Mouse (Mus musculus): ENCODE results near the gene Olfr1366. TPM values are rescaled to one million over a fixed set of nuclear protein-coding genes. Genes with fewer than 3 reads are reported as not detected.
"Not testable (repeated sequence)": the region's sequence is repeated elsewhere in the genome, so short reads cannot be mapped to it uniquely, and the experiment has no call there.

Gene Olfr1366
- polyA plus RNA-seq (2015; fragmentation: Nextera tagmentation; extraction: Ambion mirVana) = 0.14 and 0.28 TPM in 2 replicates

DNA sequence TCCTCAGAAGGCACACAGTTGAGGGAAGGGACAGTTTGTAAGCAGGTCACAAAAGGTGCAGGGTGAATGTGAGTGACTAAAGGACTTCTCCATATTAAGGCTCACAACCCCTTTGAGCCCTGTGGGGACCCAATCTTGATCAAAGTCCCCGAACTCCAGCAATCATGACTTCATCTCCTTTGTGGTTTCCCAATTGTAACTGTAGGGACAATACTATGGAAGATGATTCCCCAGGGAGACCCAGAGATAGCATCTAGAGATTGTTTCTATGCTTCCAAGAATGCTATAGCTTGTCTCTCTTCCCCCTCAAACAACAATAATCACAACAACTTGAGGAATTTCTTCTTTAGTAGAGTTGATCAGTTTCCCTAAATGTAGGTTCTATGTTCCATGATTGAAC is at the start of gene Olfr1366:
Gene Olfr1366, minus strand, starts transcription at position 101 of the 400 bp plus-strand sequence.
- Histone ChIP-seq H3K36me3 (no peaks in the 10 kb centered on the region), H3K27ac (replicated peaks) (no peak within 1 kb of the TSS), H3K27me3 (no peaks in the 10 kb centered on the region), H3K4me1 (no peaks in the 10 kb centered on the region), H3K9ac (replicated peaks) (no peak within 1 kb of the TSS), H3K4me2 (replicated peaks) (no peak within 1 kb of the TSS), H3K9me3 (no peaks in the 10 kb centered on the region), H3K4me3 (no peak within 1 kb of the TSS)
- 83% methylated on average over 1 of the region's 1 CpGs for WGBS
- ATAC-seq (replicated peaks) = no peak

DNA sequence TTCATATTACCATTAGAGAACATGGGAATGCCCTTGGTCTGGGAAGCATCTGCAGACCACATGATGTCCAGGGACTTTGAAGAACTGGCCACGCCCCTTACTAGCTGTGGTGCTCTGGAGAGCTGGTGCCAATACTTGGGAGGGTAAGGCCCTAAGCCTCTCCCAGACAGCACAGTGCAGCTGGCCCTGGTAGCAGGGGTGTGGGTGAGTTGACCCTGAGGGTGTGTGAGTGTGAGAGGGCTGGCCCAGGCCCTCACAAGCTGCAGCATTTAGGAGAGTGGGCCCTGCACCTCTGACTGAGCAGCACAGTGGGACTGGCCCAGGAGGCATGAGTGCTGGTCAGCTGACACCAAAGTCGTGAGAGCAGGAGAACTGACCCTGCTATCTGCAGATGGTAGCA is 49.0 kb upstream of the Olfr1366 start:
- no peak for ATAC-seq (replicated peaks)
- no peaks in the 10 kb centered on the region for H3K27me3 ChIP-seq
- H3K4me2 ChIP-seq (replicated peaks) = no peak overlapping the region
- no peak overlapping the region for H3K4me3 ChIP-seq
- no peak overlapping the region for H3K9ac ChIP-seq (replicated peaks)
- H3K36me3 ChIP-seq = no peaks in the 10 kb centered on the region
- H3K9me3 ChIP-seq = no peaks in the 10 kb centered on the region
- no peaks in the 10 kb centered on the region for H3K4me1 ChIP-seq
- no peak overlapping the region for H3K27ac ChIP-seq (replicated peaks)
- 72% methylated on average over 2 of the region's 2 CpGs for WGBS

DNA sequence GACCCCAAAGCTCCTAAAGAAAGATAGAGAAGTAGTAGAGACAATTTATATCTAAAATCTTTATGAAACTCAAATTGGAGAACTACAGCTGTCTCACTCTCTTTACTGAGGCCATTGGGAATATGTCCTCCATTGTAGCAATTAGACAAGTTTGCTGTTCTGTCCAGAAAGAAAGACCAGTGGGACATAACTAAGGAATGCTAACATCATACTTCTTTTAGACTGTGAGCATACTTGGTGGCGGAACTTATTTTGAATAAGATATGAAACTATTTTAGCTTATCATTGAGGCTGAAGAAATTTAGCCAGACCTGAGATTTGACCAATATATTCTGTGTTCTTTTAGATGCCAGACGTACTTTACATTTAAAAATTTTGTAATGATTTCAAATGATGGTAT is 39.1 kb upstream of the Olfr1366 start, which contains the start of gene Olfr1364:
Gene Olfr1364, minus strand, starts transcription at position 101 of the 400 bp plus-strand sequence.
- Histone ChIP-seq H3K4me1 (no peaks in the 10 kb centered on the region), H3K4me2 (replicated peaks) (no peak within 1 kb of the TSS), H3K4me3 (no peak within 1 kb of the TSS), H3K9me3 (no peaks in the 10 kb centered on the region), H3K36me3 (no peaks in the 10 kb centered on the region), H3K9ac (replicated peaks) (no peak within 1 kb of the TSS), H3K27ac (replicated peaks) (no peak within 1 kb of the TSS), H3K27me3 (no peaks in the 10 kb centered on the region)
- no peak for ATAC-seq (replicated peaks)
- WGBS = 88% methylated on average over 2 of the region's 2 CpGs

DNA sequence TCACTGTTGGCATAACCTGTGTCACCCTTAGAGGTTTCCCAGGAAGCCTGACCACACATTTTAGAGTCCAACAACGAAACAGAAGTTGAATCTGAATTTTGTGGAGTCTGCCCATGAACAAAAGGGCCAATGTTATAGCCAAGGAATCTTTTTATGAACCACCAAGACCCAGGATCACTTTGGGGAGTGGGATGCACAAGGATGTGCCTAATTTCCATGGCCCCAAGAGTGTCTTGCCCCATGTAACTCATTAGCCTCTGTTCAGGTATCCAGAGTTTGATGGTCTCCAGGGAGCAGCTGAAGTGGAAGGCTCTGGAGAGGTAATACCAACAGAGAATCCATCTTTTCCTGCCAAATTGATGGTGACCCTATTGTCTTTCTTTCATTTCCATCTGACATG is 17.2 kb upstream of the Olfr1366 start, which contains the start of gene Olfr1535:
Gene Olfr1535, minus strand, starts transcription at position 101 of the 400 bp plus-strand sequence.
- no peak for ATAC-seq (replicated peaks)
- H3K4me3 ChIP-seq = no peak within 1 kb of the TSS

DNA sequence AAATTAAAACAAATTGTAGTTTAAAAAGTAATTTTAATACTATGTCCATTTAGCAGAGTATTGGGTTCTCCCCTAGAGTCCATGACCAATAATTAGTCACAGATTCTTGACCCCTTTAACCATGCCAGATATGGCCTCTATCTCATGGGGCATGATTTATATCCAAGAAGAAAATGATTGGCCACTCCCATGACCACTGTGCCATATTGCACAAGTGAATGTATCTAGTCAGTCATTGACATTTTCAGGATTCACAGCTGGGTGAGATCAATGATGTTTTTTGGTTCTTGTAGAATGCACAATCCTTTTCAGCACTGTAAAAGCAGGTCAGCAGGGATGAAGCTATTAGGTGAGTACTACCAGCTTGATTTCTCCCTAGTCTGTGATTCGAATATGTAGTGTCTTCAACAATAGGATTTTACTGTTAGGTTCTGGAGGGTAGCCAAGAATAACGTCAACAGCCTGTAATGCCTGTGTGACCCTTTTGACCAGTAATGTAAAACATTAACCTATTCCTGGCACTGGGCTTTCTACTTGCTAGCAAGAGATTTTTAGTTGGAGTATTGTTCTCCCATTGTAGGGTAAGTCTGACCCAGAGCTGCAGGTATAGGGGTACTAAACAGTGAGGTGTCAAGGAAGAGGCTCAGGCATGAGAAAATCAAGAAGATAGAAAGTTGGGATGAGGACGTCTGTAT is 8.0 kb upstream of the Olfr1366 start:
- Histone ChIP-seq H3K27me3 (no peaks in the 10 kb centered on the region), H3K4me3 (no peak overlapping the region), H3K27ac (replicated peaks) (no peak overlapping the region), H3K9me3 (no peaks in the 10 kb centered on the region), H3K36me3 (no peaks in the 10 kb centered on the region), H3K4me1 (no peaks in the 10 kb centered on the region), H3K9ac (replicated peaks) (no peak overlapping the region), H3K4me2 (replicated peaks) (no peak overlapping the region)
- WGBS = 48% methylated on average over 3 of the region's 3 CpGs
- no peak for ATAC-seq (replicated peaks)

More for the DNA sequence above, 17.2 kb upstream of the Olfr1366 start, which contains the start of gene Olfr1535:
- no peaks in the 10 kb centered on the region for H3K4me1 ChIP-seq
- no peak within 1 kb of the TSS for H3K27ac ChIP-seq (replicated peaks)
- WGBS = 51% methylated on average over 1 of the region's 1 CpGs
- H3K36me3 ChIP-seq = no peaks in the 10 kb centered on the region
- H3K4me2 ChIP-seq (replicated peaks) = no peak within 1 kb of the TSS
- no peak within 1 kb of the TSS for H3K9ac ChIP-seq (replicated peaks)
- no peaks in the 10 kb centered on the region for H3K9me3 ChIP-seq
- no peaks in the 10 kb centered on the region for H3K27me3 ChIP-seq

DNA sequence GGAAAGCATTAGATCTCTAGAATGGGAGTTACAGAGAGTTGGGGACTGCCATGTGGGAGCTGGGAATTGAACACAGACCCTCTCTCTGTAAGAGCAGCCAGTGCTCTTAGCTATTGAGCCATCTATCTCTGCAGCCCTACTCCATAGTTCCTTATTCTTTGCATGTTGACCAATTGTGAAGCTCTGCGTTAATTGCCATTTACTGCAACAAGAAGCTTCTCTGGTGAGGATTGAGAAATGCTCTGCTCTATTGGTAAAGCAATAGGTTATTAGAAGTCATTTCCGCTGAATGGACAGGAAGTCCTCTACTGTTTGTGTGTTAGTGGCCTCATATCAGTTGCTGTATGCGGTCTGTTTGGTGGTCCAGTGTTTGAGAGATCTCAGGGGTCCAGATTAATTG is 6.9 kb upstream of the Olfr1366 start:
- no peak overlapping the region for H3K4me3 ChIP-seq
- H3K27ac ChIP-seq (replicated peaks) = no peak overlapping the region
- H3K9ac ChIP-seq (replicated peaks) = no peak overlapping the region
- no peak for ATAC-seq (replicated peaks)
- no peaks in the 10 kb centered on the region for H3K27me3 ChIP-seq
- H3K4me2 ChIP-seq (replicated peaks) = no peak overlapping the region
- no peaks in the 10 kb centered on the region for H3K36me3 ChIP-seq
- H3K9me3 ChIP-seq = no peaks in the 10 kb centered on the region
- H3K4me1 ChIP-seq = no peaks in the 10 kb centered on the region
- WGBS = 90% methylated on average over 3 of the region's 3 CpGs

DNA sequence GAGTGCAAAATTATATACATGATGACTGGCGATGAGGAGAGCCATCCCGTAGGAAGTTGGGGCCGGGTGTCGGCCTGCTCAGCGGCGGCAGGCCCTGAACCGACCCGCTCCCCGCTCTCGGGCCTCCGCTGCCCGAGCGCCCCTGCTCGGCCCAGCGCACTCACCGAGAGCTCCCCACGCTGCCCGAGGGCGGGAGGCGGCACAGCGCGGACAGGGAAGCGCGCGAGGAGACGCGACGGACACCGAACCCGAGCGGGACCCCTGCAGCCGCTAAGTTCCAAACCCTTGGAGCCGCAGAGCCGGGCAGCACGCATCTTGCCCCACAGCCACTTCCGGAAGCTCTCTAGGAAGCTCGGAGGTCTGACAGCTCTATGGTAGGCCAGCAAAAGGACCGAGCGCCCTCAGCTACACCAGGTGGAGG is 11.8 kb downstream of the Olfr1366 start, which contains the start of gene Zkscan8:
Gene Zkscan8, minus strand, starts transcription at position 340 of the 421 bp plus-strand sequence.
- H3K9ac ChIP-seq (replicated peaks) = peak within 1 kb of the TSS; percentile 92
- H3K4me3 ChIP-seq = peak within 1 kb of the TSS; percentile 82
- H3K36me3 ChIP-seq = peaks cover 10% of the 10 kb centered on the region
- ATAC-seq (replicated peaks) = peak; percentile 100
- WGBS = under 1% methylated on average over 39 of the region's 39 CpGs
- peaks cover 8% of the 10 kb centered on the region for H3K4me1 ChIP-seq
- H3K4me2 ChIP-seq (replicated peaks) = peak within 1 kb of the TSS; percentile 77
- H3K9me3 ChIP-seq = no peaks in the 10 kb centered on the region
- H3K27ac ChIP-seq (replicated peaks) = peak within 1 kb of the TSS; percentile 88
- H3K27me3 ChIP-seq = no peaks in the 10 kb centered on the region

DNA sequence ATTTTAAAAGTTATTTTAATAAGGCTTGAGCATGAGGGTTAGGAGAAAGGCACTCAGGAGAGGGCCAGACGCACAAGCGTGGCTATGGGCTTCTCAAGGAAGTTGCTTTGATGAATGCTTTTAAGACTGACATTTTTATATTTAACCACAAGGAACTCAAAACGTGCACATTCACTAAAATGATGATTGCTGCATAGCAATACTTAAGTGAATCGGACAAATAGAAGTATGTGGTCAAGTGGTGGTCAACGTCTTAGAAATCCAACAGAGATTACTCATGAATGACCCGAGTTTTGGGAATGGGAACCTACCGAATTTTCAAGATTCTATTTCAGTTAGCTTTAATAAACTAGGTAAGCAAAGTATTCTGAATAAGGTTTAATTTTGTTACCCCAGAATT is 12.5 kb downstream of the Olfr1366 start:
- WGBS = 50% methylated on average over 7 of the region's 7 CpGs
- no peak for ATAC-seq (replicated peaks)
- H3K4me3 ChIP-seq = peak overlapping the region; percentile 82
- H3K9me3 ChIP-seq = no peaks in the 10 kb centered on the region
- H3K4me1 ChIP-seq = peaks cover 8% of the 10 kb centered on the region
- no peaks in the 10 kb centered on the region for H3K27me3 ChIP-seq
- peaks cover 14% of the 10 kb centered on the region for H3K36me3 ChIP-seq
- no peak overlapping the region for H3K27ac ChIP-seq (replicated peaks)
- H3K9ac ChIP-seq (replicated peaks) = peak overlapping the region; percentile 25; the same call in 1 of the 2 replicates
- H3K4me2 ChIP-seq (replicated peaks) = peak overlapping the region; percentile 77

DNA sequence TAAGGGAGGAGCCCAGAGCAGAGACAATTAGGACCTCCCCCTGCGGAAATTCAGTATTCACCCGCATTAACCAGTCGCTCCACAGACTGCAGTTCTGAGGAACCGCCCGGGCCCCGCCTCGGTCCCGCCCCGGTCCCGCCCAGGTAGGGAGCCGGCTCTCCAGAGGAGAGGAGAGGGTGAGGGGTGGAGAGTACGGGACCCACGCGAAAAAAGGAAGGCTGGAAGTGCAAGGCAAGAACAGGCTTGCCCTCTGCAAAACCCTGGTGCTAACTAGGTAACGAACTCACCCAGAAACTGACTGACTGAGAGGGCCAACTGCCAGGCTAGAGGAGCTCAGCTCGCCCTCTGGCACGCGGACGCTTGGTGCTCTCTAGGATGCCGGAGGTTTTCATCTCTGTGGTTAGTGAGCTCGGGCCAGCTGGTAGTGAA is 36.4 kb downstream of the Olfr1366 start:
- peak; percentile 100 for ATAC-seq (replicated peaks)
- under 1% methylated on average over 21 of the region's 21 CpGs for WGBS

DNA sequence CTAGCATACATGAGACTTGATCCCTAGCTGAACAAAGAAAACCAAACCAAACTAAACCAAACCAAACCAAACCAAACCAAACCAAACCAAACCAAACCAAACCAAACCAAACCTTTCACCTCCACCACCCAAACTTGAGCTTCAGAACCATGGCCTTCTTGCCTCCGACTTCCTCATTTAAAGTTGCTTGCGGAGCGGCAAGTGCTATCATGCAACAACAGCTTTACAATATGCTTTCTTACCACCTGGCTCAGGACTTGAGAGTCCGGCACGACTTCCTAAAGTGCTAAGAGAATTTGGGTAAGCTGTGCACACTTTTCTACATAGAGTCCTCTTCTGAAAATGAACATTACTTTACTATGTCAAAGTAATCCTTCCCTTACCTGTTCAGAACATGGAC is 40.3 kb downstream of the Olfr1366 start:
- WGBS = 93% methylated on average over 5 of the region's 5 CpGs

More for the DNA sequence above, 36.4 kb downstream of the Olfr1366 start:
- H3K9me3 ChIP-seq = no peaks in the 10 kb centered on the region
- no peaks in the 10 kb centered on the region for H3K27me3 ChIP-seq
- no peaks in the 10 kb centered on the region for H3K36me3 ChIP-seq
- peak overlapping the region; percentile 80 for H3K27ac ChIP-seq (replicated peaks)
- H3K4me1 ChIP-seq = peaks cover 7% of the 10 kb centered on the region; the same call in 1 of the 2 replicates
- H3K4me3 ChIP-seq = peak overlapping the region; percentile 60
- H3K4me2 ChIP-seq (replicated peaks) = peak overlapping the region; percentile 56
- peak overlapping the region; percentile 72 for H3K9ac ChIP-seq (replicated peaks)

DNA sequence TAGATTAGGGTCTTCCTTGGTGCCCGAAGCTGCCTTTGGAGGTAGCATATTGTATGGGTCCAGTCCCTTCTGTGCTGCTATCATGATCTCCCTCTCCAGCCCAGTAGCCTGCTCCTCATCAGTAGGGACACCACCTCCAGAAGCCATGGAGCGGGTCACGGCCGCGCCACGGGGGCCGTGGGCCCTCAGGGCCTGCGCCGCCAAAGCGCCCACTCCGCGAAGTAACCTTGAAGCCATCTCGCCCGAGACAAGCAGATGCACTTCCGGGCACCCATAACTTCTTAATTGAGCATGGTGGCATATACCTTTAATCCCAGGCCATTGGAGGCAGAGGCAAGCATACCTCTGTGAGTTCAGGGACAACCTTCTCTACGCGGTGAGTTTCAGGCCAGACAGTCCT is 41.4 kb downstream of the Olfr1366 start, which contains the start of gene Gm11273:
Gene Gm11273, minus strand, starts transcription at position 237 of the 400 bp plus-strand sequence.
- H3K36me3 ChIP-seq; H3K4me2 ChIP-seq (replicated peaks); ATAC-seq (replicated peaks); H3K4me3 ChIP-seq; H3K27ac ChIP-seq (replicated peaks); H3K9ac ChIP-seq (replicated peaks); H3K27me3 ChIP-seq; H3K9me3 ChIP-seq; H3K4me1 ChIP-seq: not testable (repeated sequence)
- 97% methylated on average over 17 of the region's 17 CpGs for WGBS

More for the DNA sequence above, 40.3 kb downstream of the Olfr1366 start:
- Histone ChIP-seq H3K4me1 (peaks cover 7% of the 10 kb centered on the region; the same call in 1 of the 2 replicates), H3K27me3 (no peaks in the 10 kb centered on the region), H3K9me3 (no peaks in the 10 kb centered on the region), H3K36me3 (no peaks in the 10 kb centered on the region), H3K4me3 (no peak overlapping the region), H3K9ac (replicated peaks) (no peak overlapping the region), H3K27ac (replicated peaks) (no peak overlapping the region), H3K4me2 (replicated peaks) (no peak overlapping the region)
- ATAC-seq (replicated peaks) = no peak

DNA sequence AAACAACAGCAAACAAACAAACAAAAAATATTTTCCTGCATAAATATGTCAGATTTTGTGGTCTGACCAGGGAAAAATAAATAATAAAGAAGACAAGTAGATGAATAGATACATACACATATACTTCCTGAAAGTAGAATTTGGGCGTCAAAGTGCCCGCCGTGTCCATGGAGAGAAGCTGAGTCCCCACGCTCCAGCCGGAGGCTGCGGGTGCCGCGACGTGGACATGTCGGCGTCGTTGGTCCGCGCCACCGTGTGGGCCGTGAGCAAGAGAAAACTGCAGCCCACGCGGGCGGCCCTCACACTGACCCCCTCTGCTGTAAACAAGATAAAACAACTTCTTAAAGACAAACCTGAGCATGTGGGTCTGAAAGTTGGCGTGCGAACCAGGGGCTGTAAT is 47.5 kb downstream of the Olfr1366 start, which contains the start of gene AK157302:
Gene AK157302, plus strand, starts transcription at position 144 of the 400 bp plus-strand sequence.
- H3K4me3 ChIP-seq = no peak within 1 kb of the TSS
- ATAC-seq (replicated peaks) = no peak
- no peak within 1 kb of the TSS for H3K9ac ChIP-seq (replicated peaks)
- H3K27ac ChIP-seq (replicated peaks) = no peak within 1 kb of the TSS
- 96% methylated on average over 21 of the region's 21 CpGs for WGBS
- H3K4me2 ChIP-seq (replicated peaks) = no peak within 1 kb of the TSS
- no peaks in the 10 kb centered on the region for H3K27me3 ChIP-seq
- no peaks in the 10 kb centered on the region for H3K9me3 ChIP-seq
- no peaks in the 10 kb centered on the region for H3K36me3 ChIP-seq
- no peaks in the 10 kb centered on the region for H3K4me1 ChIP-seq
